Mouse (Mus musculus) gonadal fat pad, adult 2 months (tissue): ENCODE measurements around the gene Trim39. TPM values are rescaled to one million over a fixed set of nuclear protein-coding genes. Genes with fewer than 3 reads are reported as not detected.

Experiments used
- DNase-seq: peaks from one replicate; pipeline ENCODE4 v3.0.0-alpha.2; 2012; ENCODE audit warnings: low read depth
- polyA plus RNA-seq: library from polyadenylated mRNA; depleted of rRNA; stranded (reverse); fragments of >200 nt; gene quantifications from 2 replicates; pipeline ENCODE4 v1.2.3, GENCODE M21; 2012; rRNA removed

The Trim39 gene
- polyA plus RNA-seq, result 16.9 and 18.2 TPM in 2 replicates

DNA sequence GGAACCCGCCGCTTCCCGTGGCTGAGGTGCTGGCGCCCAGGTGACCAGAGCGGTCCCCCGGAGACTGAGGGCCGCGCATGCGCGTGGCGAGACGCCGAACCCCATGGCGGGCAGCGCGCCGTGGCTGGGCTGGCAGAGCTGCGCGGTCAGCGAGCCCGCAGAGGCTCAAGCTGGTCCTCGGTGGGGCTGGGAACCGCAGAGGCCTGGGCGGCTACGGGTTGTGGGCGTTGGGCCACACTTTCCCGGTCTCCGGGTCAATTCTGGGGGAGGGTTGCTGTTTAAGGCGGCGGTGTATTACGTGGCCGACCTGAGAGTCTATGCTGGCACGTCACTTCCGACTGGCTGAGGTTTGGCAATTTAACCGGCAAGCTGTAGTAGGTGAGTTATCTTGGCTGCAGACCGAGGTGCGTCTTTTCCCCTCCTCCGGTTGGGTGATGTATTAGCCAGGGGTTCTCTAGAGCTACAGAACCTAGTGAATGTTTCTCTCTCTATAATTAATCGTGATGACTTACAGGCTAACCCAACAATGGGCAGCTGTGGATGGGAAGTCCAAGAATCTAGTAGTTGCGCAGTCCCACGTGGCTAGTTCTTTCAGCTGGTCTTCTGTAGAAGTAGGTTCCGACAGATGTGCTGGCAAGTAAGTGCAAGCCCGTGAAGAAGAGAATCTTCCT lies at the start of gene Trim39:
Gene Trim39, minus strand, starts transcription at position 662 of the 671 bp plus-strand sequence.
- peak; percentile 41 for DNase-seq

DNA sequence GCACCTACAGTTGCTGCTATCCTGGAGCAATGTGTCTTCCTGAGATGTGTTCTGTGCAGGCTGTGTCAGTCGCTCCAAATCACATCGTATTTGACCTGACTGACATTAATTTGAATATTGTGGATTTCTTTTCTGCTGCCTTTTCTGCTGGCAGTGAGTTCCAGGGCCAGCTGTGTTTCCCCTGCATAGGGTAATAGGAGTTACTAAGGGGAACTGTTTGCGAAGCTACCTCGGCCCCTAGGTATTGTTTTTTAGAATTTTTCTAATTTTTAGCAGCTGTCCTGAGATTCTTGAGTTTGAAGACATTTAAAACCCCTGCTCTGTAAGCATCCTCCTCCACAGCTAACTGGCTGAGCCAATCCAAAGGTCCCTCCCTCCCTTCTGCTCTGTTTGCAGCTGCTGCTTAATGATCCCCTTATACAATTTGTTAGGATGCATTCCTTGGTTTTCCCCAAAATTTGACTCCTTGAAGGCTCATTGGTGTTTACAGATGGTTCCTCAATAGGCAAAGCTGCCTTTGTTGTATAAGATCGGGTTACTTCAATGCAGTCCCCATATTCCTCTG lies 43.7 kb upstream of the Trim39 start:
- DNase-seq, result no peak

DNA sequence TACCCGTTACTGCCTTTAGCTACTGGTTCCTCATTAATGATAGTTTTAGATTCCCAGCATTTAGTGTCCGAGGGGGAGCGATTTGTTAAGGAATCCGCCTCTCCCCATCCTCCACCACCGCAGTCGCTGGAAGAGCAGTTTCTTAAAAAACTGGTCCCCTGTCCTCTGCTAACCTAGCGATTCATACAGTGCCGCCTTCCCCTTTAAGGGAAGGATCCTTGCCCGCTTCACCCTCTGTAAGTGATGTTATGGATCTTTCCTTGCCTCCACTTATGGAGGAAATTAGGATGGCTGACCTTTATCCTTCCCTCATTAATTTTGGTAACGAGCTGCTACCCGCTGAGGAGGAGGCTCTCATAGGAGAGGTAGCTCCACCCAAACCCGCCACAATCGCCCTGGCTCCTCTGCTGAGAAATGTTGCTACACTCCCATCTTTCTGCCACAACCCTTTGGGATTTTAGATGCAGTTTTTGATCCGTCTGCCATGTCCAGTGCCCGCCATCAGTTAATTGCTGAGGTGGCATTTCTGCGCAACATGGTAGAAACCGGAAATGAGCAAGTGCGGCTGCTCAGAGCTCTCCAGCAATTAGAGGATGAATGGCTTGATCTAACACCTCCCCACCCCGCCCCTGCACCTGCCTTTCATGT lies 43.1 kb upstream of the Trim39 start:
- DNase-seq, result no peak

DNA sequence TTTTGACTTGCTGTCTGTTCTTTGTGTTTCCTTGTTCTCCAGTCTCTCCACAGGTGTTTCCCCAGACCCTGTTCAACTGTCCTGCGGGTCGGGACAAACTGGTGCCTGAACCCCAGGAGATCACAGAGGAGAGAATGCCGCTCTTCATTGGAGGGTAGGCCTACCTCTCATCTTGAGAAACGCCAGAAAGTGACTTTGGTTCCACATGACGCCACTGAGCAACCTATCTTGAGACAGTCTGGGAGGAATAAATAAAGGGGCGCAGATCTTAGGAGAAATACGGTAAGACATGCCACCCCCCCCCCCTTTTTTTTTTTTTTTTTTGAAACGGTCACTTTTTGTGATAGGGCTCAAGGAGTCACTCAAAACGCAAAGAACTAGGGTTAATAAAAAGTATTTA lies 42.5 kb upstream of the Trim39 start:
- no peak for DNase-seq

DNA sequence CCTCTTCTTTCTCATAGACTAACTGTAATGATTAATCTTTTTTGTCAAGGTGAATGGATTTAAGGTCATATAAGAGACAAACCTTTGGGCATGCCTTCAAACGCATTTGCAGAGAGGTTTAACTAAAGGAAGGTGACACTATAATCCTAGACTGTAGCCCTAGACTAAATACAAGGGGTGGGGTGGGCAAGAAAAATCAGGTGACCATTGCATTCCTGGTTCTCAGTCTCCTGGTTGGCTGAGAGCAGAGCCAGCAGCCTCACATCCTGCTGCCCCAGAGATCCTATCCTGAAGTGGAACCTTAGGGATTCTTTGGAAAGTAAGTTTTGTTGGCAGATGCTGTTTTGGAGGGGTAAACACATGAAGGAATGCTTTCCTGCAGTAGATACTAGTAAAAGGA lies 37.2 kb upstream of the Trim39 start:
- no peak for DNase-seq

DNA sequence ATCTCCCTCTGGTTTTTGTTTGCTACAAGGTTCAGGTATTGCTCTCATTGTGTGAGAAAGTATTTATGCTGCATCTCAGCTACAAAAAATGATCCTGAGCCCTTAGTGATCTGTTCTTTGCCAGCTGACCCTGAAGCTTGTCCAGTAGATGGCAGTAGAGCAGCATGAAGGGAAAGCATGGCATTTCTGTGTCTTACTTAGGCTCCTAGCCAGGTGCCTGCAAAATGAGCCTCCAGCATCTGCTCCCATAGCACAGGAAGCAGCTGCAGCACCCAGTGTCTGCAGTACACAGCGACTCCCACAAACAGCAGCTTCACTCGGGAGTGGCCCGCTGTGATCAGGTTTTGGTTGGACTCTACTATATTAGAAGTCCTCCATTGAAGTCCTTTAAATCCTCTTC lies 36.8 kb upstream of the Trim39 start:
- DNase-seq, result peak; percentile 14

DNA sequence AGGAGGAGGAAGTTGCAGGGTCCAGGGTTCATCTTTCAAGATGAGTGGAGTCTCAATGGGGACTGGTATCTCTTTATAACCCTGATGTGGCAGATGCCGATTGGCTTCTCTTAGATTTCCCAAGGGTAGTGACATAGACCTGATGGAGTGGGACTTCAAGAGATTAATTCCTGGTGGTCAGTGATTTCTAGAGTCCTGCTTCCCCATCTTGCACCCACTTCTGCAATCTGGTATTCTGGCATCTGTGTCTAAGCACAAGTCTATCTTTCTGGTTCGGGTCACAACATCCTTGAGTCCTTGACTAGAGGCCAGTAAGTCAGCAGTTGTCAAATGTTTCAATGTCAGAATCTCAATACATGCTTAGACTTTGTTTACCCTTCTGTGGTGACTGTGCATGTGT lies 14.3 kb upstream of the Trim39 start, which contains the start of gene H2-M10.2:
Gene H2-M10.2, minus strand, starts transcription at position 101 of the 400 bp plus-strand sequence.
- DNase-seq, result no peak

DNA sequence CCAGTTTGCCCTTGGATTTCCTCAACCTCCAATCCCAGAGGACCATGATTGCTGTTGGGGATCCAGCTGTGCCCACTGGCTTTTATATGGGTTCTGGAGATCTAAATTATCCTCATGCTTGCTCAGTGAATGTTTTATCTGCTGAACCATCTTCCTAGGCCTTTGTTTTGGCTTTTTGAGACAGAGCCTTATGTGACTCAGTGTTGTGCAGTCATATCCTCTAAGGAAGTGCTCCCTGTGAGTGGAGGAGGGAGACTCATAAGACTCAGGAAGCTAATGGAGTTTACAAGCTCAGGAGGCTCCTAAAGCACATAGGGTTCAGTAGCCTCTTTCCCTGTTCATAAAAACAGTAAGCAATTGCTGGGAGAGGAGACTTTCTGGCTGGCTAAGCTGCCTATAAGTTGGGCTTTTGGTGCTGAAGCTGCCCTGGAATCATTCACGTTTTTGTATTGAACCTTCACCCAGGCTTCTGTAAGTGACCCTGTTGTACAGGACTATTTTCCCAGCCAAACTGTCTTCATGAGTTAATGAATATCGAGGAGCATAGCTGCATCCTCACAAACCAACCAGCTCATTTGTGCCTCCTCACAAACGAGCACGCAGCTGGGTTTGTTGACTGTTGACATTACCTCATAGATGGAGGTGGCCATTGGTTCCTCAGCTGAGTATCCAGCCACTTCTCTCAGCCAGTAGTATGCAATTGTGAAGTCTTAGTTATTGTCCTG lies 9.6 kb upstream of the Trim39 start:
- no peak for DNase-seq

DNA sequence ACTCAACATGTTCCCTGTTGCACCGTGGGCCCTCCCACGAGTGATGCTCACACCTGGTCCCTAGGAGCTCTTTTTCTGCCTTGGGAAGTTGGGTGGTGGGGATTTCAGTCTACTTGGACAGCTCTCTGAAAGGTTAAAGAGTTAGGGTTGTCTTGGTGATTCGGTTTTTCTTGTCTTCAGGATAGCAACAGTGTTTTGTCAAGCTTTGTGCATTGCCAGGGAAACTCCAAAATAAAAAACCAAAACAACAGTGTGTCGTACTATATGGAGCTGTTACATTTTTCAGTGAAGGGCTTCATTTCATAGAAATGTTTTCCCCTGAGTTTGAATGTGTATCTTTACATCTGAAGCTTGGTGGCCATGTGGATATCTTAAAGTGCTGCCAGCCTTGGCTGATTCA lies 2.7 kb upstream of the Trim39 start:
- no peak for DNase-seq

DNA sequence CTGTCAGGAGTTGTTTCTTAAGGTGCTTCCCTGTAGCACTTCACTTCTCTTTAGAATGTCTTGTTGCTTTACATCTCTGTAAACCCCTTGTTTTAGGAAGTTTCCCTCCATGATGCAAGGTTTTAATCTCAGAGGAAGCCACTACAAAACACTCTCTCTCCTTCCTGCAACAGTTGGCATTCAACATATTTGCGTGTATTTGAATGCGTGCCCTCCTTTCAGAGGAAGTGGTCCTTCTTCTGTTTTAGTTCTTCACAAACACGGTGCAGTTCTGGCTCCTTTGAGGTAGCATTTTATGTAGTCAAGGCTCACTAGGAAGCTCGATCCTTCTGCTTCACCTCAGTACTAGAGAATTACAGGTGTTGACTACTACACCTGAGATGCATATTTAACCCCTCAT lies 1.7 kb upstream of the Trim39 start:
- no peak for DNase-seq

DNA sequence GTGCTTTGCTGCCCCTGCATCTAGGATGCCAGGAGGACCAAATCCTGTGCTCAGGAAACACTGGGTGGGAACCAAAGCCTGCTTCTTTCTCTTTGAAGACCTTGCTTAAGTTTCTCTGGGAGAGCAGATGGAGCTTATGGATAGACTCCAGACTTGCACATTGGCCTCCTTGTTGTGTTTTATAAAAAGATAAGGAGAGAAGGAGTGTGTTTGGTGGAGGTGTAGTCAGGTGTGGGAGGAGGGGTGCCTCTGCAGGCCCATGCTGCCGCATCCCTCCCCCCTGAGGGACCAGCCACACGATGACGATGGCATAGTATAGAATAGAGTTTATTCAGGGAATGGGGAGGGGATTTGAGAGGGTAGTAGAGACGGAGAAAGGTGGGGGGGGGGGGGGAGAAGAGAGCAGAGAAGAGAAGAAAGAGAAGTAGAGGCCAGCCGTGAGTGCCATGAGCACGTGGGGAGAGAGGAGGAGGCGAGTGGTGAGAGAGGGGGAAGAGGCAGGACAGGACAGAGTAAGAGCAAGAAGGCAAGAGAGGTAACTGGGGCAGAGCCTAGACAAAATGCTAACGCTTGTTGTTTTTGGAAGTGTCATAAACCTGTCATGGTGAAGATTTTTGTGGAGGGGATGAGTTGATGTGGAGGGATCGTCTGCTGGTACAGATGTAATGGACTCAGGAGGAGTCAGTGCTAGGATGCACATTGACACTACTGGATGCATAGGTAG lies 758 bp upstream of the Trim39 start:
- no peak for DNase-seq

DNA sequence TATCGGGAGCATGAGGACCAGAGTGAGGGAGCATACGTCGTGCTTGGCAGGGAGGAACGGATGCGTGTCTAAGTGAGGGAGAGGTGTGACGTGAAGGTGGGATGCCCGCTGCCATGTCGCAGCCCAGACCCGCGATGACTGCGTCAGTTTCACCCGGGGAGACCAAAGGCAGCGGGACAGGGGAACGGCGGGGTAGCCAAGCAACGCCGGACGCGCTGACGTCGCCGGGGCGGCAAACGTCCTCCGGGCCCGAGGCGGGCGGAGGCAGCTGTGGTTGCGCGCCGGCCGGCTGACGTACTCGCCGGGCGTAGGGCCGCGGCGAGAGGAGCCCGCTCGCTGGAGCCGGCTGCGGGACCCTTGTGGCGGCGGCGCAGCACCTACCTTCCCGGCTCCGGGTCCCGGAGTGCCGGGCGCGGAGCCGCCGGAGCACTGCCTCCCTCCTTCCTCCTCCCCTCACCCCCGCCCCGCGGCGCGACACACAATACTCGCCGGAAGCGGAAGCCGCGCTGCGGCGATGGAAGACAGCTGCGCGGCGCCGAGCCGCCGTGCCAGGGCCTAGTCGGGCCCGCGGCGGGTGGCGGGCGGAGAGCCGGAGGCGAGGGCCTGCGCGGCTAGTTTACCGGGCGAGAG lies 976 bp downstream of the Trim39 start:
- DNase-seq, result peak; percentile 16

DNA sequence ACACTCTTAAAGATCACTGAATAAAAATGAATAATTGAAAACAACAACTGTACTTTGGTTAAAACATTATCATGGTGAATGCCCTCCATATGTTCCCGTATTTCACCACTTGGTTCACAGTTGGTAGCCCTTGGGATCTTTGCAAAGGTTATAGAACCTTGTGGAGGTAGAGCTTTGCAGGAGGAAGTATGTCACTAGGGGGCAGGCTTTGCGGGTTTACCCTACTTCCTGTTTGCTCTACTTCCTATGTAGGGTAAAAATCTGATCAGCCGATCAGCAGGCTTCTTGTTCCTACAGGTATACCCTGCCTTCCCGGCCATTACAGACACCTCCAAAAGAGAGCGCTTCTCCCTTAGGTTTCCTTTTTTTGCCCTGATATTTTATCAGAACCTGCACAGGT lies 6.2 kb downstream of the Trim39 start:
- no peak for DNase-seq

DNA sequence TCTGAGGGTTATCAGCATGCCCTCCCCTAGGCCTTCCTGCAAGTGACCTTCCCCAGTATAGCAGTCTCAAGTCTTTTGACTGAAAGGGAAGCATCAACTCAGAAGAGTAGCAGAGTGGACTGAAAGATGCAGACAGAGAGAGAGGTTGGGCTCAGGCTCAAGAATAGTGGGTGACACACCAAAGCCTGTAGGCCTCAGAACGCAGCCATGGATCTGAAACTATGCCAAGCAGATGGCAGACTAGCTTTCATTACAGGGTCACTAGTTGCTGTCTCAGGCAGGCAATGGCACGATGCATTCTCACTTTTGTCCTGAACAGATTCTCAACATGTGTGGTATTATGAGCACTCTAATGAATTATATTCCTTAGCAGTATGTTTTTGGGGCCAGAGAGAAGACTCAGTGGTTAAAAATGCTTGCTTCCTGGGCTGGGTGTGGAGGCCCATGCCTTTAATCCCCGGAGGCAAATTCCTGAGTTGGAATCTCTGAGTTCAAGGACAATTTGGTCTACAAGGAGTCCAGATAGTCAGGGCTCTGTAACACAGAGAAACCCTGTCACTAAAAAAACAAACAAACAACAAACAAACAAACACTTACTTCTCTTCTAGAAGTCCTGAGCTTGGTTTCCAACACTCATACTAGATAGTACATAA lies 7.6 kb downstream of the Trim39 start:
- DNase-seq, result no peak

DNA sequence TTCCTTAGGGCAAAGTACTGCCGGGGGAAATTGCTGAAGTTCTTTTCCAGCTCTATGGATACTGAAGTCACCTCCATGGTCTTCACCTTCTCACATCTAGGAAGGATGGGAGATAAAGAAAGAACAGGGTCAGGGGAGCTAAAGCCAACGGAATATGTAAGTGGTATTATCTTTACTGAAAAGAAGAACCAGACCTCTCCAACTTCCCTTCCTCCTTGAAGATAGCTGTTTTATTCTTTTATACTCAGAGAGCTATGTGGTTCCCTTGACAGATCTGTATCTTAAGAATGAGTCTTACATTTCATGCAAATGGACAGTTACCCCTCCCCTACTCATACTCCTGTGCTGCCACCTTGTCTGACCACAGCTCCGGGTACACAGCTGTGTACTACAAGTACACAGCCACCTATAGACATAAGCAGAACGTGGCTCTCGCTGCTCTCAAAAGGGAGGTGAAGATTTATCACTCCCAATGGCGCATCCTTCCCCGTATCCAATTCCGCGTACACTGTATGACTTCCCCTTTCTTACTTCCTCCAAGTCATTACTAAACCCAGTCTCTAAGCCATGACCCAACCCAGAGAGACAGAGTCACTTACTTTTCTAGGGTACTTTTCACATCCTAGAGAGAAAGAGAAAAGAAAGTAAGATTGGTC lies 10.4 kb downstream of the Trim39 start:
- DNase-seq, result no peak

DNA sequence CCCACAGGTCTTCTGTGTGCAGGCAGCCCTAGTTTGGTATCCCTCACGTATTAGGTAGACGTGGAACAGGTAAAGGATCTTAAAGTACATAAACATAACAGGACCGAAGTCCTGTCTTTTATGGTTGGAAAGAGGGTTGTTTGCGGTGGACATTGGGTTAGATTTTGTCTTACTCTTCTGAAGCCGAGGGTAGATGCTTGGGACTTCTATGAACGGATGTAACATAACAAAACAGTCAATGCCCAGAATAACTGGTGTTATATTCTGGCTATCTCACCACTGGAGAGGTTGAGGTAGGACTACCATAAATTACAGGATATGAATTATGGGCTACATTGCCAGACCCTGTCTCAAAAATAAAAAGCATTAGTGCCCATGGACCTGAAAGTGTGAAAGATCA lies 14.1 kb downstream of the Trim39 start, which contains the start of gene Rpp21:
Gene Rpp21, minus strand, starts transcription at position 101 of the 400 bp plus-strand sequence.
- DNase-seq, result no peak

DNA sequence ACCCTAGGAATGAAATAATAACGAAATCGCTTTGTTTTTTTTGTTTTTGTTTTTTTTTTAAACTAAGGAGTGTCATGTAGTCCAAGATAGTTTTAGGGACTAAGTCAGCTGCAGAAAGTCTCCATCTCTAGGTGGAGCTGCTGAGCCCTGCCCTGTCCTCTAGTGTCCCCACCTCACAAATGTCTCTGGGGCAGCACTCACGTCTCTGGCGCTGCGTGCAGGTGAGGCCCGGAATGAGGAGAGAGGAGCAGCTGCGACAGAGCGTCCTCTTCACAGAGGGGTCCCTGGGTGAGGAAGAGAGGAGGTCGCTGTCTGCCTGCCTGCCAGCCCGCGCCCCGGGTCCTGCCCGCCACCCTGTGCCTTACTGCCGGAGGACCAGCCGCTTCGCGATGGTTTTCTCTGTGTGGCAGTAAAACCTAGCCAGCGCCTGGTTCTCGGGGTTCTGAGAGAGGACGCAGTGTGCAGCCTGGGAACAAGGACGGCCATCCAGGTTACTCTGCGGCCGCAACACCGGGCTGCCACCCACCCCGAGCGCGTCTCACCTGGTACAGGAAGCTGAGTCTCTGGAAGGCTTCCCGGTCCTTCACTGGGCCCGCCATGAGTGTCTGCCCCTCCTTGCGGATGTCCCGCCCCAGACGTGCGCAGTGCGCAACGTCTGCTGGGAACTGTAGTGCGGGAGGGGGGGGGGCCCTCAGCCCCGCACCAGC lies 14.7 kb downstream of the Trim39 start:
- DNase-seq, result peak; percentile 38

DNA sequence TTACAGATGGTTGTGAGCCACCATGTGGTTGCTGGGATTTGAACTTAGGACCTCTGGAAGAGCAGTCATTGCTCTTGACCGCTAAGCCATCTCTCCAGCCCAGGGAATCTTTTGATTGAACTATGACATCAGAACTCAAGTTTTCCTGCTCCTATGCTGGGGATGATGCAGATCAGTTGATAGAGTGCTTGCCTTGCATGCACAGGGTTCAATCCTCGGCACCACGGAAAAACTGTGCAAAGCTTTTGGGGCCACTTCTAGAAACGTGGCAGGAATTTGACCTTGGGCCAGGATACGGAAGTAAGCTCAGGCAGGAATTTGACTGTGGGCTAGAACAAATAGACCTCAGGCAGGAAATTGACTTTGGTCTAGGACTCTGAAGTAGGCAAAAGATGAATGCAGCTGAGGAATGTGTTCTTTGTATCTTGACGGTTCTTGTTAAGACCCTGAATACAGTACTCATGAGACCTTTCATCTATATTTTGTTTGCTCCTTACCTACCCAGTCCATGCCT lies 18.9 kb downstream of the Trim39 start:
- no peak for DNase-seq

DNA sequence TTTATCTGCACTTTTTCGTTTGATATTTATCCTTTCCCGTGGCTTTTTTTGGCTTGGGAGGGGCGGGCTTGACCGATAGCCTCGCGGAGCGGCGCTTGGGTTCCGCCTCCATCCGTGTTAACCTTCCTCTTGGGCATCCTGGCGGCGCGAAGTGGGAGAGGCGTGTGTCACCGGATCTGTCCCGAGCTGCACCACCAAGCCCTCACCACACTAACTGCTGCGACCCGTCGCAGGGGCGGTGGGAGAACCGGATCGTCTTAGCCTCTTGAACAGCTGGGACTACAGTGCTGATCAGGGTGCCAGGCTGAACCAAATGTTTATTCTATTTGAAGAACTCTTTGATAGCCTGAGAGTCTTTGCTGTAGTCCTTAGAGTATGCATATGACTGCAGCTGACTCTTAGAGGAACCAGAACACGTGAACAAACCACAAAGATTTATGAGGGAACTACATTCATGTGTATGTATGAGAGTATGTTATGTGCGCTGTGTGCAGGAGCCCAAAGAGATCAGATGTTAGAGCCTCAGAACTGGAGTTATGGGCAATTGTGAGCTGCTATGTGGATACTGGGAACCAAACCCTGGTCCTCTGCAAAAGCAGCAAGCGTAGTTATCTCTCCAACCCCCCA lies 19.7 kb downstream of the Trim39 start:
- DNase-seq, result no peak
